Mouse (Mus musculus): ENCODE results near the gene Alox5ap. TPM values are rescaled to one million over a fixed set of nuclear protein-coding genes. Genes with fewer than 3 reads are reported as not detected.

Alox5ap gene
- polyA plus RNA-seq (2016; fragmentation: Nextera tagmentation; extraction: Ambion mirVana): 17.9 and 18.6 TPM in 2 replicates

- Histone ChIP-seq H3K36me3 (no peaks in the 10 kb centered on the region), H3K4me1 (peaks cover 18% of the 10 kb centered on the region), H3K4me3 (0 out of 2 replicates have a peak within 1 kb of the TSS, but pooled peaks have one; percentile 14), H3K9me3 (replicated peaks) (no peaks in the 10 kb centered on the region), H3K27me3 (replicated peaks) (no peaks in the 10 kb centered on the region), H3K9ac (no peak within 1 kb of the TSS), H3K4me2 (peak within 1 kb of the TSS; percentile 27), H3K27ac (peak within 1 kb of the TSS; percentile 42; the same call in 1 of the 2 replicates)
- ATAC-seq: no peak
- WGBS (ENCODE audit: insufficient replicate concordance): 27% methylated on average over 4 of the region's 4 CpGs
Measured at GRCm38 (mm10) chr5:149264405-149264804, at the start of gene Alox5ap. Alox5ap (plus strand) TSS chr5:149264767.

GRCm38 (mm10) chr5:149215540-149215939 lies 49.0 kb upstream of the Alox5ap start:
- Histone ChIP-seq H3K4me2 (no peak overlapping the region), H3K9ac (no peak overlapping the region), H3K9me3 (replicated peaks) (no peaks in the 10 kb centered on the region), H3K27me3 (replicated peaks) (no peaks in the 10 kb centered on the region), H3K4me1 (peaks cover 41% of the 10 kb centered on the region), H3K4me3 (no peak overlapping the region), H3K27ac (no peak overlapping the region), H3K36me3 (peaks cover 71% of the 10 kb centered on the region)
- WGBS (ENCODE audit: insufficient replicate concordance): 95% methylated on average over 7 of the region's 7 CpGs
- ATAC-seq: no peak

GRCm38 (mm10) chr5:149217524-149218357 lies 46.8 kb upstream of the Alox5ap start:
- H3K9me3 ChIP-seq (replicated peaks): peaks cover 8% of the 10 kb centered on the region
- WGBS (ENCODE audit: insufficient replicate concordance): 50% methylated on average over 6 of the region's 6 CpGs
- no peak overlapping the region for H3K4me3 ChIP-seq
- peak overlapping the region; percentile 29; the same call in 1 of the 2 replicates for H3K9ac ChIP-seq
- peak overlapping the region; percentile 28 for H3K4me2 ChIP-seq
- peaks cover 45% of the 10 kb centered on the region for H3K4me1 ChIP-seq
- H3K27me3 ChIP-seq (replicated peaks): no peaks in the 10 kb centered on the region
- ATAC-seq: peak; percentile 66
- H3K27ac ChIP-seq: peak overlapping the region; percentile 68; the same call in 1 of the 2 replicates
- H3K36me3 ChIP-seq: peaks cover 49% of the 10 kb centered on the region

- WGBS (ENCODE audit: insufficient replicate concordance): 11% methylated on average over 3 of the region's 3 CpGs
- Histone ChIP-seq H3K27ac (no peak overlapping the region), H3K36me3 (peaks cover 31% of the 10 kb centered on the region), H3K4me2 (peak overlapping the region; percentile 40), H3K9me3 (replicated peaks) (peaks cover 8% of the 10 kb centered on the region), H3K4me1 (peaks cover 45% of the 10 kb centered on the region), H3K9ac (no peak overlapping the region), H3K27me3 (replicated peaks) (no peaks in the 10 kb centered on the region), H3K4me3 (no peak overlapping the region)
- ATAC-seq: peak; percentile 81
Measured at GRCm38 (mm10) chr5:149219493-149219892, 45.1 kb upstream of the Alox5ap start.

GRCm38 (mm10) chr5:149221355-149221754 lies 43.2 kb upstream of the Alox5ap start:
- Histone ChIP-seq H3K36me3 (peaks cover 13% of the 10 kb centered on the region), H3K27ac (no peak overlapping the region), H3K9me3 (replicated peaks) (peaks cover 8% of the 10 kb centered on the region), H3K27me3 (replicated peaks) (no peaks in the 10 kb centered on the region), H3K9ac (no peak overlapping the region), H3K4me2 (no peak overlapping the region), H3K4me3 (no peak overlapping the region), H3K4me1 (peaks cover 45% of the 10 kb centered on the region)
- ATAC-seq: no peak
- 47% methylated on average over 4 of the region's 4 CpGs for WGBS (ENCODE audit: insufficient replicate concordance)

GRCm38 (mm10) chr5:149224666-149225065 lies 39.9 kb upstream of the Alox5ap start:
- H3K4me1 ChIP-seq: peaks cover 25% of the 10 kb centered on the region
- no peak overlapping the region for H3K4me3 ChIP-seq
- no peak overlapping the region for H3K4me2 ChIP-seq
- peaks cover 8% of the 10 kb centered on the region for H3K9me3 ChIP-seq (replicated peaks)
- H3K27ac ChIP-seq: no peak overlapping the region
- no peak for ATAC-seq
- no peaks in the 10 kb centered on the region for H3K27me3 ChIP-seq (replicated peaks)
- H3K9ac ChIP-seq: no peak overlapping the region
- H3K36me3 ChIP-seq: no peaks in the 10 kb centered on the region
- WGBS (ENCODE audit: insufficient replicate concordance): 35% methylated on average over 7 of the region's 7 CpGs

- peak overlapping the region; percentile 75 for H3K27ac ChIP-seq
- H3K9ac ChIP-seq: peak overlapping the region; percentile 63
- H3K9me3 ChIP-seq (replicated peaks): no peaks in the 10 kb centered on the region
- peaks cover 23% of the 10 kb centered on the region for H3K4me1 ChIP-seq
- no peaks in the 10 kb centered on the region for H3K27me3 ChIP-seq (replicated peaks)
- 3% methylated on average over 55 of the region's 55 CpGs for WGBS (ENCODE audit: insufficient replicate concordance)
- H3K36me3 ChIP-seq: no peaks in the 10 kb centered on the region
- H3K4me3 ChIP-seq: peak overlapping the region; percentile 64
- H3K4me2 ChIP-seq: peak overlapping the region; percentile 75
- peak; percentile 100 for ATAC-seq
Measured at GRCm38 (mm10) chr5:149228700-149229618, 35.6 kb upstream of the Alox5ap start.

- Histone ChIP-seq H3K9me3 (replicated peaks) (no peaks in the 10 kb centered on the region), H3K4me2 (peak overlapping the region; percentile 75), H3K9ac (peak overlapping the region; percentile 63), H3K4me3 (peak overlapping the region; percentile 64), H3K27me3 (replicated peaks) (no peaks in the 10 kb centered on the region), H3K36me3 (no peaks in the 10 kb centered on the region), H3K4me1 (peaks cover 24% of the 10 kb centered on the region), H3K27ac (peak overlapping the region; percentile 75)
- WGBS (ENCODE audit: insufficient replicate concordance): 69% methylated on average over 18 of the region's 18 CpGs
- no peak for ATAC-seq
Measured at GRCm38 (mm10) chr5:149229619-149230339, 34.8 kb upstream of the Alox5ap start.

GRCm38 (mm10) chr5:149235002-149235401 lies 29.6 kb upstream of the Alox5ap start:
- Histone ChIP-seq H3K27me3 (replicated peaks) (no peaks in the 10 kb centered on the region), H3K9ac (no peak overlapping the region), H3K27ac (no peak overlapping the region), H3K36me3 (no peaks in the 10 kb centered on the region), H3K9me3 (replicated peaks) (no peaks in the 10 kb centered on the region), H3K4me3 (no peak overlapping the region), H3K4me1 (peaks cover 12% of the 10 kb centered on the region), H3K4me2 (no peak overlapping the region)
- WGBS (ENCODE audit: insufficient replicate concordance): 37% methylated on average over 7 of the region's 7 CpGs
- no peak for ATAC-seq

- Histone ChIP-seq H3K36me3 (no peaks in the 10 kb centered on the region), H3K27ac (no peak overlapping the region), H3K4me2 (no peak overlapping the region), H3K27me3 (replicated peaks) (no peaks in the 10 kb centered on the region), H3K9me3 (replicated peaks) (peaks cover 6% of the 10 kb centered on the region; the same call in 1 of the 2 replicates), H3K9ac (no peak overlapping the region), H3K4me3 (no peak overlapping the region), H3K4me1 (peaks cover 4% of the 10 kb centered on the region; the same call in 1 of the 2 replicates)
- 75% methylated on average over 24 of the region's 24 CpGs for WGBS (ENCODE audit: insufficient replicate concordance)
- ATAC-seq: no peak
Measured at GRCm38 (mm10) chr5:149237221-149237950, 27.2 kb upstream of the Alox5ap start.

- Histone ChIP-seq H3K9me3 (replicated peaks) (peaks cover 11% of the 10 kb centered on the region; the same call in 1 of the 2 replicates), H3K36me3 (no peaks in the 10 kb centered on the region), H3K4me3 (no peak overlapping the region), H3K27me3 (replicated peaks) (no peaks in the 10 kb centered on the region), H3K27ac (no peak overlapping the region), H3K4me1 (peaks cover 30% of the 10 kb centered on the region), H3K9ac (no peak overlapping the region), H3K4me2 (no peak overlapping the region)
- WGBS (ENCODE audit: insufficient replicate concordance): 83% methylated on average over 5 of the region's 5 CpGs
- ATAC-seq: no peak
Measured at GRCm38 (mm10) chr5:149242467-149242866, 22.1 kb upstream of the Alox5ap start.
